Mouse (Mus musculus) midbrain, embryonic 13.5 days (tissue): ENCODE measurements at regions not wholly inside any gene's neighbourhood (a gene's known extent, or its start where the extent isn't known, plus 50 kb on each side); places are given as distances from the start of the nearest gene placed in this dataset.

Source experiments
- ATAC-seq: fragments of 200-750 bp; cut with Nextera tagmentation; 2 replicates; pipeline ENCODE4 v1.8.0; 2017; ENCODE audit warnings: mild to moderate bottlenecking, moderate TSS enrichment, moderate library complexity
- H3K27ac ChIP-seq: fragments of 300-500 bp; sonication (generic); 2 replicates; pipeline ENCODE4 v1.5.1; 2015; ENCODE audit warnings: inconsistent platforms, mild to moderate bottlenecking, moderate library complexity
- H3K27me3 ChIP-seq: fragments of 300-500 bp; sonication (generic); 2 replicates; pipeline ENCODE4 v1.6.1; 2015; ENCODE audit warnings: mild to moderate bottlenecking, inconsistent platforms
- H3K36me3 ChIP-seq: fragments of 300-500 bp; sonication (generic); 2 replicates; pipeline ENCODE4 v1.6.1; 2015; ENCODE audit warnings: mild to moderate bottlenecking, inconsistent platforms
- H3K4me1 ChIP-seq: fragments of 300-500 bp; sonication (generic); replicated peaks from 2 replicates; pipeline ENCODE4 v1.6.1; 2015; ENCODE audit warnings: inconsistent platforms
- H3K4me2 ChIP-seq: fragments of 300-500 bp; sonication (generic); replicated peaks from 2 replicates; pipeline ENCODE4 v1.6.1; 2015; ENCODE audit warnings: moderate library complexity, mild to moderate bottlenecking, inconsistent platforms
- H3K4me3 ChIP-seq: fragments of 300-500 bp; sonication (generic); replicated peaks from 2 replicates; pipeline ENCODE4 v1.5.1; 2015; ENCODE audit warnings: mild to moderate bottlenecking, inconsistent platforms
- H3K9ac ChIP-seq: fragments of 300-500 bp; sonication (generic); replicated peaks from 2 replicates; pipeline ENCODE4 v1.6.1; 2015; ENCODE audit warnings: mild to moderate bottlenecking, inconsistent platforms
- H3K9me3 ChIP-seq: fragments of 300-500 bp; sonication (generic); 2 replicates; pipeline ENCODE4 v1.6.1; 2016; ENCODE audit warnings: mild to moderate bottlenecking, inconsistent platforms
- WGBS: fragments of 180-500 bp; shearing (Covaris S2); methylation state at CpG from one replicate; pipeline ENCODE4 v1.1.7; 2015; 5-methylcytosine and 5-hydroxymethylcytosine counted together

DNA sequence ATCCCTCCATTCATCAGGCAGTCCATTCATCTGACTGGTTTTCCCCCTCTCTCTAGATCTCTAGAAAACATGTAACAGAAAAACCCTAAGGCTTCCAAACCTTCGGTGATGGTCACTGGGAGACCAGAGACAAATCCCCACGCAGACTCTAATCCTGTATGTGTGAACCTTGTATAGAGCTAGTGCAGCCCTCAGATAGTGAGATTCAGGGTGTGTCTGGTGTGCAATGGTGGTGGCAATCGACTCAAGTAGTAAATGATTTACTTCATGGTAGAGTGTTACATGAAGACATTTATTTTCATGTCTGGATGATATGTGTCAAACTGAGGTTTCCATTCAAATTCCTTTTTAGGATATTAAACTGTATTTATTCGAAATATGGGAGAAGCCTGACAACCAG, 147.4 kb downstream of the Irs2 start:
- H3K4me1 ChIP-seq: peaks cover 22% of the 10 kb centered on the region
- WGBS: 84% methylated on average over 4 of the region's 4 CpGs
- H3K4me3 ChIP-seq: no peak overlapping the region
- H3K9me3 ChIP-seq: no peaks in the 10 kb centered on the region
- no peak overlapping the region for H3K4me2 ChIP-seq
- H3K9ac ChIP-seq: no peak overlapping the region
- no peak overlapping the region for H3K27ac ChIP-seq
- 0 out of 2 replicates have a peak, but pooled peaks cover 8% of the 10 kb centered on the region for H3K27me3 ChIP-seq
- ATAC-seq: no peak
- no peaks in the 10 kb centered on the region for H3K36me3 ChIP-seq

- H3K9ac ChIP-seq: no peak overlapping the region
- H3K4me2 ChIP-seq: no peak overlapping the region
- H3K4me3 ChIP-seq: no peak overlapping the region
- 92% methylated on average over 3 of the region's 3 CpGs for WGBS
- no peak for ATAC-seq
- no peaks in the 10 kb centered on the region for H3K9me3 ChIP-seq
- 0 out of 2 replicates have a peak, but pooled peaks cover 5% of the 10 kb centered on the region for H3K27me3 ChIP-seq
- no peak overlapping the region for H3K27ac ChIP-seq
- H3K36me3 ChIP-seq: no peaks in the 10 kb centered on the region
- H3K4me1 ChIP-seq: peaks cover 12% of the 10 kb centered on the region
Measured at GRCm38 (mm10) chr8:10857874-10858273, 150.4 kb downstream of the Irs2 start.

DNA sequence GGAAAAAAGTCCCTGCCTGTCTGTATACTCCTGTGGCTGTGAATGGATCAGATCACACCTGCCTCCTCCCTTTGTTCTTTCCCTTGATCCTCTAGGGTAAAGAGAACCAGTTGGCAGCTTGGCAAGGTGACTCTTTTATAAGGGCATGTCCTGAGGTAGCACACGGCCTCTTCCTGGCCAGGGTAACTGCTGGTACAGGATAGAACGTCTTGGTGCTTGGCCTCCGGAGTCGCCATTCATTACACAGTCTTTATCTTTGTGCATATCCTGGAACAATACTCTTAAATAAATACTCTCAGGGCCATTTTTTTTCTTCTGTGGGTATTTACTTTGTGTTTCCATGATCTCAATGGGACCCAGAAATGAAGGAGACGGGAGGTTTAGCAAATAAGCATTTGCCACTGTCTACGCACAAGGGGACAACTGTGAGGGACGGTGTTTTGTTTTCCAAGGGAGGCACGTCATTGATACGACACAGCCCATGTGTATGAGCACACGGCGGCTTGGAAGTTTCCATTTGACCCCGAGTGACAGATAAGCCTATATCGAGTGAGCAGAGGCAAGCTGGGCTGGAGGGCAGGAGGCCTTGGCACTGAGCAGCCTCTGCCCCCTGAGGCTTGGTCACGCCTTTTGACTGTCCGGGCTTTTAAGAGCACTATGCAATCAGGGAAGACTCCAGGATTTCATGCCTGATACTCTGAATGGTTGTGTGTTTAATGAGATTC, 151.1 kb downstream of the Irs2 start:
- peak; percentile 58; the same call in 1 of the 2 replicates for ATAC-seq
- H3K4me1 ChIP-seq: peaks cover 12% of the 10 kb centered on the region
- no peak overlapping the region for H3K4me2 ChIP-seq
- no peak overlapping the region for H3K4me3 ChIP-seq
- H3K9me3 ChIP-seq: no peaks in the 10 kb centered on the region
- no peak overlapping the region for H3K27ac ChIP-seq
- H3K9ac ChIP-seq: no peak overlapping the region
- WGBS: 41% methylated on average over 15 of the region's 15 CpGs
- no peaks in the 10 kb centered on the region for H3K36me3 ChIP-seq
- 0 out of 2 replicates have a peak, but pooled peaks cover 5% of the 10 kb centered on the region for H3K27me3 ChIP-seq

DNA sequence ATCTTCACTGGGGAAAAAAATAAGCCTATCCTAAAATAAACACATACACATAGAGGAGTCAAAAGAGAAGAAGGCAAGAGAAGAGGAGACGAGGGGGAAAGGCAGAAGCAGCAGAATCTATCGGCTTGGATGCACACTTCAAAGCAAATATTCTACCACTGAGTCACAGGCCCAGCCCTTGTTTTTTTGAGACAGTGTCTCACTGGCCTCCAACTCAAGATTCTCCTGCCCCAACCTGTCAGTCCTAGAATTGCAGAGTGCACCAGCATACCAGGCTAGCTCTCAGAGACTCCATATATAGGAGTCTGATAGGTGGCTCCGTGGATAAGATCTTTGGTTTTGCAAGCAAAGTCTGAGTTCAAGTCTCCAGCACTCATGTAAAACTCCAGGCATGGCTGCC, 152.6 kb downstream of the Irs2 start:
- 87% methylated on average over 3 of the region's 3 CpGs for WGBS
- Histone ChIP-seq H3K9me3 (no peaks in the 10 kb centered on the region), H3K36me3 (no peaks in the 10 kb centered on the region), H3K4me2 (no peak overlapping the region), H3K27ac (no peak overlapping the region), H3K4me3 (no peak overlapping the region), H3K9ac (no peak overlapping the region), H3K4me1 (peaks cover 12% of the 10 kb centered on the region), H3K27me3 (no peaks in the 10 kb centered on the region)
- no peak for ATAC-seq

DNA sequence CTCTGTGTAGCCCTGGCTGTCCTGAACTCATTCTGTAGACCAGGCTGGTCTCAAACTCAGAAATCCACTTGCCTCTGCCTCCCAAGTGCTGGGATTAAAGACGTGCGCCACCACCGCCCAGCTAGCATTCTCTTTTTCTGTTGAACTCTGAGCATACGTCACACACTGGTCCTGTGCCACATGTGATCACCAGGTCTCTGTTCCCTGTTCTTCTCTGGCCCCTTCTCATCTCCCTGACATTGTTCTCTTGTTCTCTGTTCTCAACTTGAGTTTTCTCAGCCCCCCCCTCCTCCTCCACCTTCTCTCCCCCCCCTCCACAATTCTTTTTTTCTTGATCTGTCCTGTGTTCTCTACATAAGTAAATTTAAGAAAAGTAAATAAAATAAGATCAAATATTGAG, 153.1 kb downstream of the Irs2 start:
- no peak overlapping the region for H3K4me2 ChIP-seq
- H3K36me3 ChIP-seq: no peaks in the 10 kb centered on the region
- H3K4me1 ChIP-seq: peaks cover 12% of the 10 kb centered on the region
- H3K9me3 ChIP-seq: no peaks in the 10 kb centered on the region
- WGBS: 76% methylated on average over 4 of the region's 4 CpGs
- no peak for ATAC-seq
- no peaks in the 10 kb centered on the region for H3K27me3 ChIP-seq
- no peak overlapping the region for H3K9ac ChIP-seq
- H3K4me3 ChIP-seq: no peak overlapping the region
- no peak overlapping the region for H3K27ac ChIP-seq

GRCm38 (mm10) chr8:10854600-10854999, 153.7 kb downstream of the Irs2 start:
- H3K4me2 ChIP-seq: no peak overlapping the region
- H3K27me3 ChIP-seq: no peaks in the 10 kb centered on the region
- H3K9me3 ChIP-seq: no peaks in the 10 kb centered on the region
- no peak overlapping the region for H3K4me3 ChIP-seq
- no peak overlapping the region for H3K27ac ChIP-seq
- H3K36me3 ChIP-seq: no peaks in the 10 kb centered on the region
- peaks cover 12% of the 10 kb centered on the region for H3K4me1 ChIP-seq
- 63% methylated on average over 6 of the region's 6 CpGs for WGBS
- H3K9ac ChIP-seq: no peak overlapping the region
- ATAC-seq: no peak

- WGBS: 83% methylated on average over 5 of the region's 5 CpGs
- ATAC-seq: no peak
Measured at GRCm38 (mm10) chr8:10853901-10854300, 154.4 kb downstream of the Irs2 start.

GRCm38 (mm10) chr8:10849916-10850315, 158.3 kb downstream of the Irs2 start:
- Histone ChIP-seq H3K4me1 (no peaks in the 10 kb centered on the region), H3K36me3 (no peaks in the 10 kb centered on the region), H3K27ac (no peak overlapping the region), H3K9me3 (no peaks in the 10 kb centered on the region), H3K4me2 (no peak overlapping the region), H3K27me3 (0 out of 2 replicates have a peak, but pooled peaks cover 2% of the 10 kb centered on the region), H3K4me3 (no peak overlapping the region), H3K9ac (no peak overlapping the region)
- ATAC-seq: no peak
- WGBS: 93% methylated on average over 7 of the region's 7 CpGs

More at GRCm38 (mm10) chr8:10853901-10854300, 154.4 kb downstream of the Irs2 start:
- Histone ChIP-seq H3K9me3 (no peaks in the 10 kb centered on the region), H3K9ac (no peak overlapping the region), H3K4me3 (no peak overlapping the region), H3K27ac (no peak overlapping the region), H3K36me3 (no peaks in the 10 kb centered on the region), H3K4me1 (peaks cover 12% of the 10 kb centered on the region), H3K4me2 (no peak overlapping the region), H3K27me3 (no peaks in the 10 kb centered on the region)

DNA sequence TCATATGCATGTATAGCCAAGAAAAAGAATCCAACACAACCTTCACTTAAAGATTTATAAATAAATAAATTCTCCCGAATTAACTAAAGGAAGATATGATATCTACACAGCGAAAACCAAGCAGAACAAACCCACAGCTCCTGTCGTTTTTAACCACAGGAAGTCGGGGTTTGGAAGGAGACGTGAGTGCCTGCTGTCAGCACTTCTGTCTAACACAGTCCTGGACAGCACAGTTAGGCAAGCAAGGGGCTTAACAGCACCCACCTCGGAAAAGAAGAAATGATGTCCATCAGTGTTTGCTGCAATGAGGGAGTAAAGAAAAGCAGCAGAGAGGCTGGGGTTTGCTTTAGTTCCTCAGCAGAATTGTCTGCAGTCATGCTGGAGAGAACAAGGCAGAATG, 162.7 kb downstream of the Irs2 start:
- no peak for ATAC-seq
- Histone ChIP-seq H3K9me3 (no peaks in the 10 kb centered on the region), H3K4me3 (no peak overlapping the region), H3K9ac (no peak overlapping the region), H3K4me2 (no peak overlapping the region), H3K27me3 (0 out of 2 replicates have a peak, but pooled peaks cover 2% of the 10 kb centered on the region), H3K27ac (no peak overlapping the region), H3K36me3 (no peaks in the 10 kb centered on the region), H3K4me1 (no peaks in the 10 kb centered on the region)
- WGBS: 74% methylated on average over 6 of the region's 6 CpGs

- no peak overlapping the region for H3K4me2 ChIP-seq
- H3K36me3 ChIP-seq: no peaks in the 10 kb centered on the region
- no peak overlapping the region for H3K4me3 ChIP-seq
- 0 out of 2 replicates have a peak, but pooled peaks cover 2% of the 10 kb centered on the region for H3K27me3 ChIP-seq
- no peak overlapping the region for H3K9ac ChIP-seq
- peaks cover 7% of the 10 kb centered on the region for H3K4me1 ChIP-seq
- H3K9me3 ChIP-seq: no peaks in the 10 kb centered on the region
- WGBS: 95% methylated on average over 12 of the region's 12 CpGs
- H3K27ac ChIP-seq: no peak overlapping the region
- no peak for ATAC-seq
Measured at GRCm38 (mm10) chr8:10840853-10841531, 167.3 kb downstream of the Irs2 start.

- 57% methylated on average over 1 of the region's 1 CpGs for WGBS
- no peaks in the 10 kb centered on the region for H3K9me3 ChIP-seq
- no peaks in the 10 kb centered on the region for H3K27me3 ChIP-seq
- no peak overlapping the region for H3K9ac ChIP-seq
- no peak overlapping the region for H3K4me2 ChIP-seq
- no peak overlapping the region for H3K4me3 ChIP-seq
- ATAC-seq: peak; percentile 65; the same call in 1 of the 2 replicates
- H3K27ac ChIP-seq: no peak overlapping the region
- no peaks in the 10 kb centered on the region for H3K36me3 ChIP-seq
- H3K4me1 ChIP-seq: peaks cover 7% of the 10 kb centered on the region
Measured at GRCm38 (mm10) chr8:10840044-10840443, 168.2 kb downstream of the Irs2 start.

DNA sequence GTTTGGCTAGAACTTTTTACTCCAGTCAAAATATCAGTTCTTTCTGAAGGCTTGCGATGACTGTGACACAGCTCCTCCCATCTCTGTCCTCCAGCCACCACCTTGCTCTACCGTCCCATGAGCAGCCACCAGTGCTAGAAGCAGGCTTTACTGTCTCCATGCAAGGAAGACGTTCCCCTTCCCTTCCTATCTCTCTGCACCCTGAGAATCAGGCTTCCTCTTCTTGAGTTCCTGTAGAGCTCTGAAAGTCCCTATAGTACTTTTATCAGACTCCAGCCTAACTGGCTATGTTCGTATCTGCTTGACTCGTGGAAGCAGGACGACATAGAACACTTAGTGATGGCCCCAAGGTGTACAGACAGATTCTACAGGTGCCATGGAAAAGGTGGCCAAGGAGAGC, 173.2 kb downstream of the Irs2 start:
- Histone ChIP-seq H3K36me3 (no peaks in the 10 kb centered on the region), H3K27me3 (no peaks in the 10 kb centered on the region), H3K4me2 (no peak overlapping the region), H3K9me3 (no peaks in the 10 kb centered on the region), H3K9ac (no peak overlapping the region), H3K4me3 (no peak overlapping the region), H3K4me1 (peaks cover 3% of the 10 kb centered on the region; the same call in 1 of the 2 replicates), H3K27ac (no peak overlapping the region)
- 90% methylated on average over 6 of the region's 6 CpGs for WGBS
- no peak for ATAC-seq
